ENCODE assay signal across 16 mouse cellular contexts in genomic region chr8:12504240-12504639, GRCm38 (mm10).
DNase-seq lines count a peak whose midpoint lies in the region; ATAC-seq and TF ChIP-seq lines count a peak whose summit lies in the region.
"Had no signal": no experiment of that assay in that cellular context is flagged by ENCODE, and none has a peak within 500 bp of the region (broad histone marks: within the 10 kb centered on the region; RNA-seq: fewer than 3 reads in every experiment).

No protein-coding gene starts in this region.

- no peak overlapping the region for H3K9ac ChIP-seq in hindbrain, embryonic 16.5 days (ENCODE audit: low read depth, low read length)
- H3K9ac ChIP-seq in forebrain, embryonic 12.5 days, result 0 out of 2 replicates have a peak overlapping the region, but pooled peaks have one; percentile 21
- no peak overlapping the region for H3K9ac ChIP-seq in midbrain, embryonic 14.5 days (replicated peaks; ENCODE audit: low read length)
- H3K9ac ChIP-seq: limb, embryonic 13.5 days; liver, embryonic 15.5 days had no signal

- peak; percentile 40 for DNase-seq in hindbrain, embryonic 10.5 days (ENCODE audit: low spot score)
- DNase-seq in brain, embryonic 14.5 days (ENCODE audit: low read depth), result peak; percentile 76
- DNase-seq in midbrain, embryonic 14.5 days, result peak; percentile 66
- DNase-seq in thymus, postnatal 14 days, result no peak
- DNase-seq in cerebellum, postnatal 14 days, result no peak
- DNase-seq in left cerebral cortex, adult 8-10 months (ENCODE audit: low spot score in 2 of 2), result no peak
- DNase-seq: adrenal gland, adult 8-10 months; cerebellum, adult 8-10 months; kidney, adult 9 months; lung, postnatal 14 days; thymus, postnatal 36 days had no signal

- WGBS in hindbrain, embryonic 10.5 days, result 0% methylated on average over 11 of the region's 11 CpGs
- WGBS in hindbrain, embryonic 16.5 days, result under 1% methylated on average over 11 of the region's 11 CpGs
- under 1% methylated on average over 11 of the region's 11 CpGs for WGBS in forebrain, embryonic 12.5 days
- under 1% methylated on average over 11 of the region's 11 CpGs for WGBS in midbrain, embryonic 14.5 days

- no peak for TF ChIP-seq CTCF in brain, embryonic 14.5 days (IDR thresholded peaks at IDR 0.05; ENCODE audit: borderline replicate concordance, extremely low read depth, insufficient read depth, insufficient read length)

- TF ChIP-seq POLR2A in brain, embryonic 14.5 days (IDR thresholded peaks at IDR 0.05; ENCODE audit: borderline replicate concordance, extremely low read depth, insufficient read depth, insufficient read length, poor library complexity, severe bottlenecking), result no peak

- H3K27ac ChIP-seq in hindbrain, embryonic 10.5 days, result peak overlapping the region; percentile 88
- H3K27ac ChIP-seq in hindbrain, embryonic 16.5 days (ENCODE audit: low read depth, low read length), result no peak overlapping the region
- peak overlapping the region; percentile 89 for H3K27ac ChIP-seq in forebrain, embryonic 12.5 days
- peak overlapping the region; percentile 52 for H3K27ac ChIP-seq in midbrain, embryonic 14.5 days (replicated peaks; ENCODE audit: low read depth, low read length)
- H3K27ac ChIP-seq: limb, embryonic 13.5 days; liver, embryonic 15.5 days; stomach, postnatal 0 days had no signal

- H3K36me3 ChIP-seq in hindbrain, embryonic 10.5 days, result no peaks in the 10 kb centered on the region
- no peaks in the 10 kb centered on the region for H3K36me3 ChIP-seq in hindbrain, embryonic 16.5 days (ENCODE audit: control insufficient read depth, insufficient read depth, low read length)
- H3K36me3 ChIP-seq in forebrain, embryonic 12.5 days (replicated peaks), result no peaks in the 10 kb centered on the region
- no peaks in the 10 kb centered on the region for H3K36me3 ChIP-seq in midbrain, embryonic 14.5 days (ENCODE audit: control insufficient read depth, insufficient read depth, low read length)
- H3K36me3 ChIP-seq: limb, embryonic 13.5 days; liver, embryonic 15.5 days had no signal

- H3K27me3 ChIP-seq in hindbrain, embryonic 10.5 days (ENCODE audit: insufficient read depth, poor library complexity, severe bottlenecking), result peaks cover 71% of the 10 kb centered on the region
- peaks cover 19% of the 10 kb centered on the region for H3K27me3 ChIP-seq in hindbrain, embryonic 16.5 days (replicated peaks; ENCODE audit: control insufficient read depth, insufficient read depth, low read length)
- peaks cover 36% of the 10 kb centered on the region for H3K27me3 ChIP-seq in forebrain, embryonic 12.5 days
- peaks cover 13% of the 10 kb centered on the region for H3K27me3 ChIP-seq in midbrain, embryonic 14.5 days (ENCODE audit: control insufficient read depth, insufficient read depth, low read length)

- ATAC-seq in hindbrain, embryonic 16.5 days, result no peak
- no peak for ATAC-seq in forebrain, embryonic 12.5 days (ENCODE audit: low FRiP score)
- ATAC-seq in midbrain, embryonic 14.5 days (ENCODE audit: low FRiP score, low TSS enrichment), result no peak

- H3K9me3 ChIP-seq in hindbrain, embryonic 10.5 days, result no peaks in the 10 kb centered on the region
- no peaks in the 10 kb centered on the region for H3K9me3 ChIP-seq in hindbrain, embryonic 16.5 days (ENCODE audit: control insufficient read depth, low read length)
- no peaks in the 10 kb centered on the region for H3K9me3 ChIP-seq in forebrain, embryonic 12.5 days
- H3K9me3 ChIP-seq in midbrain, embryonic 14.5 days (ENCODE audit: control insufficient read depth, low read length), result no peaks in the 10 kb centered on the region
- H3K9me3 ChIP-seq: limb, embryonic 13.5 days; liver, embryonic 15.5 days had no signal

- no peak overlapping the region for H3K4me2 ChIP-seq in hindbrain, embryonic 16.5 days (ENCODE audit: low read length)
- H3K4me2 ChIP-seq in forebrain, embryonic 12.5 days, result peak overlapping the region; percentile 35
- peak overlapping the region; percentile 30 for H3K4me2 ChIP-seq in midbrain, embryonic 14.5 days (ENCODE audit: low read length)
- H3K4me2 ChIP-seq: limb, embryonic 13.5 days; liver, embryonic 15.5 days had no signal

- peaks cover 65% of the 10 kb centered on the region for H3K4me1 ChIP-seq in hindbrain, embryonic 10.5 days (replicated peaks)
- peaks cover 14% of the 10 kb centered on the region for H3K4me1 ChIP-seq in hindbrain, embryonic 16.5 days (ENCODE audit: control insufficient read depth, insufficient read depth, low read depth, low read length)
- peaks cover 57% of the 10 kb centered on the region for H3K4me1 ChIP-seq in forebrain, embryonic 12.5 days
- peaks cover 19% of the 10 kb centered on the region for H3K4me1 ChIP-seq in midbrain, embryonic 14.5 days (ENCODE audit: control insufficient read depth, insufficient read depth, low read length)
- H3K4me1 ChIP-seq: liver, embryonic 15.5 days had no signal

- peak overlapping the region; percentile 32 for H3K4me3 ChIP-seq in hindbrain, embryonic 10.5 days
- H3K4me3 ChIP-seq in hindbrain, embryonic 16.5 days (ENCODE audit: low read length), result no peak overlapping the region
- no peak overlapping the region for H3K4me3 ChIP-seq in forebrain, embryonic 12.5 days (replicated peaks)
- no peak overlapping the region for H3K4me3 ChIP-seq in midbrain, embryonic 14.5 days (replicated peaks; ENCODE audit: low read depth, low read length)
- H3K4me3 ChIP-seq: limb, embryonic 13.5 days; liver, embryonic 15.5 days had no signal

Comparison
In these comparisons a context has a peak if more than half of its experiments do, and no peak if none do; other contexts are left out.
1. DNase-seq: peak in hindbrain, embryonic 10.5 days (single experiment), brain, embryonic 14.5 days (single experiment) and midbrain, embryonic 14.5 days (single experiment); none in thymus, postnatal 14 days (single experiment), cerebellum, postnatal 14 days (0 of 2) and left cerebral cortex, adult 8-10 months (0 of 2).